Mouse (Mus musculus) lung, adult 2 months (tissue): ENCODE measurements around the gene Gatad2a. TPM values are rescaled to one million over a fixed set of nuclear protein-coding genes. Genes with fewer than 3 reads are reported as not detected.

Source experiments
- DNase-seq: peaks from one replicate; pipeline ENCODE4 v3.0.0; 2022
- H3K4me1 ChIP-seq: fragments of 200-500 bp; 2 replicates; pipeline ENCODE4 v1.6.1; 2011; ENCODE audit warnings: low read length; ENCODE audit not compliant: control insufficient read depth, insufficient read depth
- H3K4me3 ChIP-seq: fragments of 200-500 bp; replicated peaks from 2 replicates; pipeline ENCODE3; 2011; ENCODE audit warnings: low read depth, mild to moderate bottlenecking, control low read depth, low read length; ENCODE audit errors: extremely low read depth
- CTCF ChIP-seq: fragments of 200-500 bp; IDR thresholded peaks from 2 replicates; pipeline ENCODE4 v1.5.1; 2011; ENCODE audit warnings: mild to moderate bottlenecking, low read length, control low read depth; ENCODE audit not compliant: insufficient read depth
- POLR2A ChIP-seq: fragments of 200-500 bp; IDR thresholded peaks from 2 replicates; pipeline ENCODE4 v1.6.1; 2011; ENCODE audit warnings: low read depth, mild to moderate bottlenecking, control low read depth, low read length, borderline replicate concordance; ENCODE audit errors: extremely low read depth
- WGBS: fragments of 180-500 bp; shearing (Covaris S2); methylation state at CpG from one replicate; pipeline ENCODE4 v1.1.7; 2018; 5-methylcytosine and 5-hydroxymethylcytosine counted together
- polyA plus RNA-seq: library from polyadenylated mRNA; depleted of rRNA; stranded (reverse); fragments of >200 nt; gene quantifications from 2 replicates; pipeline ENCODE4 v1.2.3, GENCODE M21; 2012

Gene Gatad2a
- polyA plus RNA-seq, 1 experiment, result 81.8 TPM

GRCm38 (mm10) chr8:69973442-69974161, 22.6 kb downstream of the Gatad2a start:
- peaks cover 29% of the 10 kb centered on the region for H3K4me1 ChIP-seq
- WGBS, result under 1% methylated on average over 68 of the region's 68 CpGs

GRCm38 (mm10) chr8:69973063-69973441, 23.1 kb downstream of the Gatad2a start:
- H3K4me3 ChIP-seq, result peak overlapping the region; percentile 96
- TF ChIP-seq CTCF (no peak), POLR2A (no peak)
- peaks cover 30% of the 10 kb centered on the region for H3K4me1 ChIP-seq
- DNase-seq, result no peak
- 13% methylated on average over 7 of the region's 7 CpGs for WGBS

More at GRCm38 (mm10) chr8:69973442-69974161, 22.6 kb downstream of the Gatad2a start:
- TF ChIP-seq CTCF, result no peak
- no peak for TF ChIP-seq POLR2A
- DNase-seq, result peak; percentile 54
- H3K4me3 ChIP-seq, result peak overlapping the region; percentile 96

- DNase-seq, result peak; percentile 34
- 68% methylated on average over 2 of the region's 2 CpGs for WGBS
- Histone ChIP-seq H3K4me1 (peaks cover 46% of the 10 kb centered on the region), H3K4me3 (no peak overlapping the region)
- TF ChIP-seq CTCF, result no peak
- TF ChIP-seq POLR2A, result no peak
These were observed 25.3 kb downstream of the Gatad2a start for GRCm38 (mm10) chr8:69970880-69971279.

GRCm38 (mm10) chr8:69967291-69967933, 28.8 kb downstream of the Gatad2a start:
- 34% methylated on average over 4 of the region's 4 CpGs for WGBS
- DNase-seq, result no peak
- no peak for TF ChIP-seq POLR2A
- TF ChIP-seq CTCF, result no peak
- Histone ChIP-seq H3K4me1 (peaks cover 48% of the 10 kb centered on the region), H3K4me3 (no peak overlapping the region)

- Histone ChIP-seq H3K4me1 (peaks cover 34% of the 10 kb centered on the region), H3K4me3 (no peak overlapping the region)
- TF ChIP-seq CTCF, result no peak
- TF ChIP-seq POLR2A, result no peak
- no peak for DNase-seq
These were observed 36.9 kb downstream of the Gatad2a start for GRCm38 (mm10) chr8:69959241-69959640.

- DNase-seq, result no peak
- H3K4me3 ChIP-seq, result no peak overlapping the region
- TF ChIP-seq CTCF (no peak), POLR2A (no peak)
- peaks cover 35% of the 10 kb centered on the region for H3K4me1 ChIP-seq
These were observed 38.3 kb downstream of the Gatad2a start for GRCm38 (mm10) chr8:69957879-69958278.

GRCm38 (mm10) chr8:69957419-69957818, 38.8 kb downstream of the Gatad2a start:
- no peak for DNase-seq
- 10% methylated on average over 1 of the region's 1 CpGs for WGBS

GRCm38 (mm10) chr8:69956651-69957050, 39.5 kb downstream of the Gatad2a start:
- Histone ChIP-seq H3K4me3 (no peak overlapping the region), H3K4me1 (peaks cover 31% of the 10 kb centered on the region)
- TF ChIP-seq CTCF, result no peak
- TF ChIP-seq POLR2A, result no peak
- whole genome bisulfite sequencing, result 66% methylated on average over 2 of the region's 2 CpGs
- no peak for DNase-seq

More at GRCm38 (mm10) chr8:69957419-69957818, 38.8 kb downstream of the Gatad2a start:
- Histone ChIP-seq H3K4me1 (peaks cover 31% of the 10 kb centered on the region), H3K4me3 (no peak overlapping the region)
- TF ChIP-seq CTCF, result no peak
- no peak for TF ChIP-seq POLR2A

GRCm38 (mm10) chr8:69954642-69955041, 41.5 kb downstream of the Gatad2a start:
- WGBS, result 58% methylated on average over 1 of the region's 1 CpGs
- no peak overlapping the region for H3K4me3 ChIP-seq
- TF ChIP-seq CTCF (no peak), POLR2A (no peak)
- DNase-seq, result no peak
- peaks cover 28% of the 10 kb centered on the region for H3K4me1 ChIP-seq

- H3K4me3 ChIP-seq, result no peak overlapping the region
- no peak for DNase-seq
- peaks cover 23% of the 10 kb centered on the region for H3K4me1 ChIP-seq
- no peak for TF ChIP-seq POLR2A
- TF ChIP-seq CTCF, result no peak
- WGBS, result 33% methylated on average over 4 of the region's 4 CpGs
These were observed 42.0 kb downstream of the Gatad2a start for GRCm38 (mm10) chr8:69954213-69954612.
